Mouse (Mus musculus): ENCODE results near the gene Snx3. TPM values are rescaled to one million over a fixed set of nuclear protein-coding genes. Genes with fewer than 3 reads are reported as not detected.

The Snx3 gene
- polyA plus RNA-seq (2011; ENCODE audit: insufficient read length, low read depth, missing spikeins): 209 and 221 TPM in 2 replicates

GRCm38 (mm10) chr10:42501775-42502348 lies at the start of gene Snx3:
TSS of gene Snx3 (plus strand) at chr10:42502030.
- Histone ChIP-seq H3K27ac (ENCODE audit: insufficient read depth, low read length) (peak within 1 kb of the TSS; percentile 83), H3K4me3 (ENCODE audit: insufficient read depth, low read length) (peak within 1 kb of the TSS; percentile 82), H3K4me1 (ENCODE audit: control insufficient read depth, insufficient read depth, low read length) (no peaks in the 10 kb centered on the region)
- TF ChIP-seq CTCF (IDR thresholded peaks at IDR 0.05; ENCODE audit: borderline replicate concordance, insufficient read depth, low read length) (no peak), POLR2A (IDR thresholded peaks at IDR 0.05; ENCODE audit: low read depth, low read length) (peak; percentile 87)

DNA sequence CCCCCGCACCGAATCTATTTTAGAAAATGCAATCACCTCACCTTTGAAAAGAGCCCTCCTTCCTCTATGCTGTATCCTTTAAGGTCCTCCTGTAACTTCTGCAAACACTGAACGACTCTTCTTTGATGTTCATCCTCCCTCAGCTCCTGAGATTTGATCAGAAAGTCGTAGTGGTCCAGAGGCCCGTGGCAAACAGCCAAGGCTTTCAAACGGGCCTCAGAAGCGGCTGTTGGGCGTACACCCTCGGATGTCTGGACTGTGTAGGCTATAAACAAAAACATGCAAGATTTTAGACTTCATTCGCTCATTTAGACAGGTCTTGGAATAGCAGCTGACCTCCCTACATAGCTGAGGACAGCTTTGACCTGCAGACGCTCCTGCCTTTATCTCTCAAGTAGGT lies 47.6 kb upstream of the Snx3 start:
- TF ChIP-seq CTCF (IDR thresholded peaks at IDR 0.05; ENCODE audit: borderline replicate concordance, insufficient read depth, low read length) (no peak), POLR2A (IDR thresholded peaks at IDR 0.05; ENCODE audit: low read depth, low read length) (no peak)
- Histone ChIP-seq H3K4me3 (ENCODE audit: insufficient read depth, low read length) (no peak overlapping the region), H3K27ac (ENCODE audit: insufficient read depth, low read length) (no peak overlapping the region), H3K4me1 (ENCODE audit: control insufficient read depth, insufficient read depth, low read length) (no peaks in the 10 kb centered on the region)

DNA sequence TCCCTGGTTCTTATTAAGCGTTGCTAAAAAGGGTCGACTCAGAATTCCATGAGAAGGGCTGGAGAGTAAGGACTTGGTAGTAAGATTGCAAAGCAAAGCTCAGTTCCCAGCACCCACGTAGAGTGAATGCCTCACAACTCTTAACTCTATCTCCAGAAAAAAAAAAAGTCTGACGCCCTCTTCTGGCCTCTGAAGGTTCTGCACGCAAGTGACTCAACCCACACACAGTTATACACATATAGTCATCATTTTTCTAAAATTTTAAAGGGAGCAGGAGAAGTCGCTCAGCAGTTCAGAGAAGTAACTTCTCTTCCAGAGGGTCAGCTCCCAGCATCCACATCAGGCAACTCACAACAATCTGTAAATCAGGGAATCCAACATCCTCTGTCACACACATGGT lies 47.1 kb upstream of the Snx3 start:
- H3K4me1 ChIP-seq (ENCODE audit: control insufficient read depth, insufficient read depth, low read length): no peaks in the 10 kb centered on the region
- H3K4me3 ChIP-seq (ENCODE audit: insufficient read depth, low read length): no peak overlapping the region
- no peak overlapping the region for H3K27ac ChIP-seq (ENCODE audit: insufficient read depth, low read length)
- TF ChIP-seq CTCF (IDR thresholded peaks at IDR 0.05; ENCODE audit: borderline replicate concordance, insufficient read depth, low read length): no peak

- no peak for TF ChIP-seq CTCF (IDR thresholded peaks at IDR 0.05; ENCODE audit: borderline replicate concordance, insufficient read depth, low read length)
- no peak for TF ChIP-seq POLR2A (IDR thresholded peaks at IDR 0.05; ENCODE audit: low read depth, low read length)
- Histone ChIP-seq H3K4me1 (ENCODE audit: control insufficient read depth, insufficient read depth, low read length) (no peaks in the 10 kb centered on the region), H3K27ac (ENCODE audit: insufficient read depth, low read length) (peak overlapping the region; percentile 37; the same call in 1 of the 2 replicates), H3K4me3 (ENCODE audit: insufficient read depth, low read length) (no peak overlapping the region)
Measured at GRCm38 (mm10) chr10:42455981-42456380, 45.8 kb upstream of the Snx3 start.

GRCm38 (mm10) chr10:42457557-42458191 lies 44.2 kb upstream of the Snx3 start:
- no peak overlapping the region for H3K4me3 ChIP-seq (ENCODE audit: insufficient read depth, low read length)
- TF ChIP-seq CTCF (IDR thresholded peaks at IDR 0.05; ENCODE audit: borderline replicate concordance, insufficient read depth, low read length): no peak
- no peak for TF ChIP-seq POLR2A (IDR thresholded peaks at IDR 0.05; ENCODE audit: low read depth, low read length)
- H3K27ac ChIP-seq (ENCODE audit: insufficient read depth, low read length): peak overlapping the region; percentile 47; the same call in 1 of the 2 replicates
- no peaks in the 10 kb centered on the region for H3K4me1 ChIP-seq (ENCODE audit: control insufficient read depth, insufficient read depth, low read length)

- Histone ChIP-seq H3K4me3 (ENCODE audit: insufficient read depth, low read length) (no peak overlapping the region), H3K27ac (ENCODE audit: insufficient read depth, low read length) (no peak overlapping the region), H3K4me1 (ENCODE audit: control insufficient read depth, insufficient read depth, low read length) (peaks cover 4% of the 10 kb centered on the region; the same call in 1 of the 2 replicates)
- TF ChIP-seq POLR2A (IDR thresholded peaks at IDR 0.05; ENCODE audit: low read depth, low read length): no peak
- TF ChIP-seq CTCF (IDR thresholded peaks at IDR 0.05; ENCODE audit: borderline replicate concordance, insufficient read depth, low read length): no peak
Measured at GRCm38 (mm10) chr10:42464224-42464623, 37.6 kb upstream of the Snx3 start.

DNA sequence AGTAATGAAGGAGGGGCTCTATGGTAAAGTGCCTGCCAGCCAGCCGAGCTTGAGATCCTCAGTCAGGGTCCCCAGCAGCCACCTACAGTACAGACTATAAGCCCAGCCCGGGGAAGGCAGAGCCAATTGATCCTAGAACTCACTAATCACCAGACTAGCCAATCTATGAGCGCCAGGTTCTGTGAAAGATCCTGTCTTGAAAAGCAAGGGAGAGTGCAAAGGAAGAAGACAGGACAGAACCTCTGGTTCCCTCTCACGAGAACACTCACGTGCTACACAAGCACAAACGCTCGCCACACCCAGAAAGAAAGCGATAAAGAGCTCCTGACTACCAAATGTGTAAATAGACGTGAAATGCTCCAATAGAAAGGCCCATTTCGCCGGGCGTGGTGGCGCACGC lies 37.0 kb upstream of the Snx3 start:
- TF ChIP-seq CTCF (IDR thresholded peaks at IDR 0.05; ENCODE audit: borderline replicate concordance, insufficient read depth, low read length): no peak
- no peak for TF ChIP-seq POLR2A (IDR thresholded peaks at IDR 0.05; ENCODE audit: low read depth, low read length)
- Histone ChIP-seq H3K27ac (ENCODE audit: insufficient read depth, low read length) (no peak overlapping the region), H3K4me1 (ENCODE audit: control insufficient read depth, insufficient read depth, low read length) (peaks cover 4% of the 10 kb centered on the region; the same call in 1 of the 2 replicates), H3K4me3 (ENCODE audit: insufficient read depth, low read length) (no peak overlapping the region)

DNA sequence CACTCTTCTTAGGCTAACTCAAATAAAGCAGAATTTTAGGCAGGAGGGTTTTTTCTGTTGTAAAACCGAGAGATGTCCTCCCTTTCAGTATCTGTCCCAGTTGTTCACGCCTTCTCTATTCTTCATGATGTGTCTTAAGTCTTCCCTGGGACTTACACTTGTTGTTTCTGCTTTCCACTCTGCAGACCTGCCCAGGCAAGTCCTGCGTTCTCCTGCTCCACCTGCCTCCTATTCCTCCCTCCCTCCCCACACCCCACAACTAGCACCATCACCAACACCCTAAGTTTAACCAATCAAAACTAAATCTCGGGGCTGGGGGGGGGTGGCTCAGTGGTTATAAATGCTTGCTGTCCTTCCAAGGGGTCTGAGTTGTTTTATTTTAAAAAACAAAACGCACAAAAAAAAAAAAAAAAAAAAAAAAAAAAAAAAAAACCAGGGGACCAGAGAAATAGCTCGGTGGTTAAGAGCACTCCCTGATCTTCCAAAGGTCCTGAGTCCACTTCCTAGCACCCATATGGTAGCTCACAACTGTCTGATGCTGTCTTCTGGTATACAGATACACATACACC lies 26.8 kb upstream of the Snx3 start:
- no peak overlapping the region for H3K27ac ChIP-seq (ENCODE audit: insufficient read depth, low read length)
- H3K4me1 ChIP-seq (ENCODE audit: control insufficient read depth, insufficient read depth, low read length): peaks cover 2% of the 10 kb centered on the region; the same call in 1 of the 2 replicates
- TF ChIP-seq CTCF (IDR thresholded peaks at IDR 0.05; ENCODE audit: borderline replicate concordance, insufficient read depth, low read length) (no peak), POLR2A (IDR thresholded peaks at IDR 0.05; ENCODE audit: low read depth, low read length) (no peak)
- H3K4me3 ChIP-seq (ENCODE audit: insufficient read depth, low read length): no peak overlapping the region

GRCm38 (mm10) chr10:42476774-42477475 lies 24.9 kb upstream of the Snx3 start:
- TF ChIP-seq CTCF (IDR thresholded peaks at IDR 0.05; ENCODE audit: borderline replicate concordance, insufficient read depth, low read length) (no peak), POLR2A (IDR thresholded peaks at IDR 0.05; ENCODE audit: low read depth, low read length) (no peak)
- 0 out of 2 replicates have a peak overlapping the region, but pooled peaks have one; percentile 11 for H3K4me3 ChIP-seq (ENCODE audit: insufficient read depth, low read length)
- no peak overlapping the region for H3K27ac ChIP-seq (ENCODE audit: insufficient read depth, low read length)
- peaks cover 2% of the 10 kb centered on the region; the same call in 1 of the 2 replicates for H3K4me1 ChIP-seq (ENCODE audit: control insufficient read depth, insufficient read depth, low read length)

All from embryonic fibroblast, embryonic 13.5 days (primary cell).